Mouse (Mus musculus) CH12.LX (cell line): Measurements from ENCODE around the gene Trio. TPM values are rescaled to one million over a fixed set of nuclear protein-coding genes. Genes with fewer than 3 reads are reported as not detected.
A peak's percentile ranks its signal among the peaks of the same experiment; 100 is the strongest.

Source experiments
- DNase-seq: peaks from one replicate; pipeline ENCODE4 v3.0.0-alpha.2; 2013; ENCODE audit errors: extremely low read depth
- H3K27ac ChIP-seq: 2 replicates; pipeline ENCODE4 v1.5.1; 2012; ENCODE audit warnings: low read depth, mild to moderate bottlenecking, control low read depth, moderate library complexity; ENCODE audit not compliant: insufficient read depth
- H3K27me3 ChIP-seq: replicated peaks from 2 replicates; pipeline ENCODE3; 2012; ENCODE audit warnings: inconsistent platforms
- H3K36me3 ChIP-seq, 2 experiments: replicated peaks in 1 of 2; 2 replicates each; pipeline versions ENCODE3 to v1.6.1; 2012; ENCODE audit warnings: inconsistent platforms in 1 of 2, low read length in 1 of 2, mild to moderate bottlenecking in 1 of 2, mixed read lengths in 1 of 2, moderate library complexity in 1 of 2; ENCODE audit not compliant: control insufficient read depth in 1 of 2, insufficient read depth in 1 of 2
- H3K4me1 ChIP-seq, 2 experiments: 2 replicates each; pipeline ENCODE4 v1.6.1; 2012; ENCODE audit warnings: inconsistent platforms in 1 of 2, moderate library complexity in 1 of 2; ENCODE audit not compliant: insufficient read depth in 2 of 2, control insufficient read depth in 1 of 2
- H3K4me2 ChIP-seq: 2 replicates; pipeline ENCODE4 v1.6.1; 2012; ENCODE audit warnings: low read depth, mild to moderate bottlenecking, control low read depth; ENCODE audit not compliant: poor library complexity, insufficient read depth, severe bottlenecking
- H3K4me3 ChIP-seq, 3 experiments: fragments of 150-350 bp in 1 of 3; sonication (generic) in 1 of 3; replicated peaks in 1 of 3; 2 replicates each; pipeline versions ENCODE3 to v1.5.1; 2011 to 2012; ENCODE audit warnings: low read depth in 2 of 3, low read length in 2 of 3, mild to moderate bottlenecking in 2 of 3, moderate library complexity in 2 of 3, control low read depth in 1 of 3, improper control_type of control experiment in 1 of 3, inconsistent platforms in 1 of 3, mixed read lengths in 1 of 3; ENCODE audit not compliant: poor library complexity in 1 of 3
- H3K79me2 ChIP-seq: replicated peaks from 2 replicates; pipeline ENCODE4 v1.6.1; 2012; ENCODE audit warnings: mild to moderate bottlenecking, moderate library complexity; ENCODE audit not compliant: control insufficient read depth, poor library complexity, insufficient read depth, severe bottlenecking; ENCODE audit errors: extremely low read depth
- H3K9ac ChIP-seq: 2 replicates; pipeline ENCODE4 v1.6.1; 2012; ENCODE audit warnings: low read depth, mild to moderate bottlenecking, control low read depth, moderate library complexity; ENCODE audit not compliant: insufficient read depth
- H3K9me3 ChIP-seq: replicated peaks from 2 replicates; pipeline ENCODE3; 2012; ENCODE audit warnings: low read length, inconsistent platforms, mixed read lengths
- BHLHE40 ChIP-seq: IDR thresholded peaks from 2 replicates; pipeline ENCODE4 v1.6.1; 2011; ENCODE audit warnings: mild to moderate bottlenecking, low read depth, low read length, improper control_type of control experiment
- E2F4 ChIP-seq: IDR thresholded peaks from 2 replicates; pipeline ENCODE4 v1.6.1; 2011; ENCODE audit warnings: low read depth, low read length, improper control_type of control experiment; ENCODE audit not compliant: insufficient replicate concordance
- EP300 ChIP-seq: IDR thresholded peaks from 2 replicates; pipeline ENCODE4 v1.6.1; 2011; ENCODE audit warnings: low read length, improper control_type of control experiment
- GABPA ChIP-seq: IDR thresholded peaks from 2 replicates; pipeline ENCODE4 v1.6.1; 2012; ENCODE audit warnings: low read depth, low read length, improper control_type of control experiment, inconsistent platforms; ENCODE audit not compliant: insufficient replicate concordance
- IRF4 ChIP-seq: IDR thresholded peaks from 2 replicates; pipeline ENCODE4 v1.6.1; 2014; ENCODE audit warnings: low read depth, mild to moderate bottlenecking, inconsistent platforms, low read length, improper control_type of control experiment
- JUN ChIP-seq: IDR thresholded peaks from 2 replicates; pipeline ENCODE4 v1.6.1; 2011; ENCODE audit warnings: low read depth, mild to moderate bottlenecking, low read length, improper control_type of control experiment, moderate library complexity; ENCODE audit not compliant: insufficient read depth
- MXI1 ChIP-seq: IDR thresholded peaks from 2 replicates; pipeline ENCODE4 v1.6.1; 2011; ENCODE audit warnings: mild to moderate bottlenecking, low read depth, low read length, improper control_type of control experiment
- POLR2A ChIP-seq: IDR thresholded peaks from 2 replicates; pipeline ENCODE4 v1.6.1; 2011; ENCODE audit warnings: low read depth, mild to moderate bottlenecking, improper control_type of control experiment, low read length
- POLR2AphosphoS2 ChIP-seq: IDR thresholded peaks from 2 replicates; pipeline ENCODE4 v1.6.1; 2011; ENCODE audit warnings: low read depth, low read length, improper control_type of control experiment
- RCOR1 ChIP-seq: conservative IDR thresholded peaks from 2 replicates; pipeline ENCODE4 v1.6.1; 2012; ENCODE audit warnings: low read depth, mild to moderate bottlenecking, inconsistent platforms, low read length, improper control_type of control experiment
- SIN3A ChIP-seq: IDR thresholded peaks from 2 replicates; pipeline ENCODE4 v1.6.1; 2012; ENCODE audit warnings: low read length, improper control_type of control experiment, inconsistent platforms
- SMC3 ChIP-seq: IDR thresholded peaks from 2 replicates; pipeline ENCODE4 v1.6.1; 2011; ENCODE audit warnings: low read depth, low read length, improper control_type of control experiment
- UBTF ChIP-seq: IDR thresholded peaks from 2 replicates; pipeline ENCODE4 v1.6.1; 2012; ENCODE audit warnings: low read depth, mild to moderate bottlenecking, inconsistent platforms, low read length, improper control_type of control experiment, moderate library complexity
- ZKSCAN1 ChIP-seq: IDR thresholded peaks from 2 replicates; pipeline ENCODE4 v1.6.1; 2012; ENCODE audit warnings: low read depth, inconsistent platforms, low read length, improper control_type of control experiment, borderline replicate concordance
- ZMIZ1 ChIP-seq: IDR thresholded peaks from 2 replicates; pipeline ENCODE4 v1.6.1; 2012; ENCODE audit warnings: low read depth, mild to moderate bottlenecking, inconsistent platforms, low read length, improper control_type of control experiment
- dilution Hi-C: fragments of 300-500 bp; cut with MboI; formaldehyde crosslinking; loops from 2 replicates; pipeline ENCODE4 v1.14.3; 2020; ENCODE audit warnings: low sequenced_read_pairs; ENCODE audit not compliant: extremely low pct_unique_long_range_greater_than_20kb, extremely low pct_ligation_motif_present
- in situ Hi-C: fragments of 300-500 bp; cut with MboI; formaldehyde crosslinking; loops from 3 replicates; pipeline ENCODE4 v1.14.3; 2019; ENCODE audit warnings: low sequenced_read_pairs, low pct_ligation_motif_present, low pct_unique_long_range_greater_than_20kb, mixed read lengths
- polyA plus RNA-seq: library from polyadenylated mRNA; unstranded; fragments of >175 nt; gene quantifications from 2 replicates; pipeline ENCODE4 v1.2.1, GENCODE M21; 2012; ENCODE audit warnings: low read depth; ENCODE audit not compliant: insufficient read length
- total RNA-seq, 2 experiments: library from RNA; depleted of rRNA; stranded (reverse); fragments of 300-350 nt in 1 of 2; fragments of >200 nt in 1 of 2; gene quantifications; 2 replicates each; pipeline ENCODE4 v1.2.3; 2012 to 2014

The Trio gene
- total and polyA plus RNA-seq, 3 experiments: 3.9 to 17.5 (median 4.3) TPM

- Histone ChIP-seq H3K27me3 (no peaks in the 10 kb centered on the region), H3K36me3 (no peaks in the 10 kb centered on the region), H3K4me3 (no peak overlapping the region), H3K9me3 (no peaks in the 10 kb centered on the region), H3K4me1 (peaks cover 6 to 24% of the 10 kb centered on the region in 2 experiments; a peak in 3 of 4 replicates), H3K79me2 (no peaks in the 10 kb centered on the region), H3K9ac (no peak overlapping the region), H3K4me2 (no peak overlapping the region), H3K27ac (no peak overlapping the region)
- dilution Hi-C loops: no loop called here
- in situ Hi-C loops: no loop called here
- TF ChIP-seq JUN: no peak
- TF ChIP-seq EP300: no peak
- TF ChIP-seq E2F4: no peak
- TF ChIP-seq BHLHE40: no peak
- TF ChIP-seq ZKSCAN1: no peak
- no peak for TF ChIP-seq GABPA
- TF ChIP-seq POLR2AphosphoS2: no peak
- TF ChIP-seq RCOR1: no peak
- TF ChIP-seq IRF4: no peak
- TF ChIP-seq SIN3A: no peak
- no peak for TF ChIP-seq UBTF
- no peak for TF ChIP-seq MXI1
- no peak for TF ChIP-seq ZMIZ1
- no peak for TF ChIP-seq SMC3
- no peak for TF ChIP-seq POLR2A
- no peak for DNase-seq
These were observed 210.8 kb downstream of the Trio start for GRCm38 (mm10) chr15:27814677-27815391.

GRCm38 (mm10) chr15:27810793-27811488 is 214.7 kb downstream of the Trio start:
- Histone ChIP-seq H3K4me2 (no peak overlapping the region), H3K27me3 (no peaks in the 10 kb centered on the region), H3K4me3 (no peak overlapping the region), H3K9me3 (no peaks in the 10 kb centered on the region), H3K79me2 (no peaks in the 10 kb centered on the region), H3K4me1 (peaks cover 3 to 17% of the 10 kb centered on the region in 2 experiments; a peak in 3 of 4 replicates), H3K27ac (no peak overlapping the region), H3K36me3 (no peaks in the 10 kb centered on the region), H3K9ac (no peak overlapping the region)
- TF ChIP-seq GABPA (no peak), IRF4 (peak; percentile 39; the same call in 1 of the 2 replicates)
- DNase-seq: no peak
- in situ Hi-C loops: no loop called here
- dilution Hi-C loops: no loop called here
